Mouse (Mus musculus) heart, embryonic 14.5 days (tissue): ENCODE measurements around the gene Igsf9b. TPM values are rescaled to one million over a fixed set of nuclear protein-coding genes. Genes with fewer than 3 reads are reported as not detected.

ENCODE experiments used
- ATAC-seq: fragments of 200-750 bp; cut with Nextera tagmentation; 2 replicates; pipeline ENCODE4 v1.8.0; 2017; ENCODE audit warnings: low read depth, moderate TSS enrichment; ENCODE audit not compliant: insufficient number of reproducible peaks, insufficient read depth, low FRiP score
- H3K27ac ChIP-seq, 2 experiments: fragments of 200-500 bp in 1 of 2; fragments of 300-500 bp in 1 of 2; sonication (generic) in 1 of 2; replicated peaks in 1 of 2; 2 replicates each; pipeline ENCODE4 v1.5.1; 2012 to 2014; ENCODE audit warnings: low read depth in 2 of 2, low read length in 2 of 2, control low read depth in 1 of 2, mild to moderate bottlenecking in 1 of 2, mixed read lengths in 1 of 2; ENCODE audit not compliant: control insufficient read depth in 1 of 2, insufficient read depth in 1 of 2
- H3K27me3 ChIP-seq: fragments of 300-500 bp; sonication (generic); 2 replicates; pipeline ENCODE4 v1.6.1; 2014; ENCODE audit warnings: mild to moderate bottlenecking, low read length, control low read depth; ENCODE audit not compliant: control insufficient read depth, insufficient read depth
- H3K36me3 ChIP-seq: fragments of 300-500 bp; sonication (generic); 2 replicates; pipeline ENCODE4 v1.6.1; 2014; ENCODE audit warnings: mild to moderate bottlenecking, control low read depth, low read length, mixed read lengths; ENCODE audit not compliant: control insufficient read depth, insufficient read depth
- H3K4me1 ChIP-seq, 2 experiments: fragments of 200-500 bp in 1 of 2; fragments of 300-500 bp in 1 of 2; sonication (generic) in 1 of 2; 2 replicates each; pipeline ENCODE4 v1.6.1; 2012 to 2014; ENCODE audit warnings: low read length in 2 of 2, control low read depth in 1 of 2, mixed read lengths in 1 of 2; ENCODE audit not compliant: control insufficient read depth in 2 of 2, insufficient read depth in 2 of 2
- H3K4me2 ChIP-seq: fragments of 300-500 bp; sonication (generic); 2 replicates; pipeline ENCODE4 v1.6.1; 2014; ENCODE audit warnings: mild to moderate bottlenecking, low read length
- H3K4me3 ChIP-seq, 2 experiments: fragments of 200-500 bp in 1 of 2; fragments of 300-500 bp in 1 of 2; sonication (generic) in 1 of 2; 2 replicates each; pipeline ENCODE4 v1.5.1; 2012 to 2014; ENCODE audit warnings: low read length in 2 of 2, mild to moderate bottlenecking in 2 of 2, control low read depth in 1 of 2, low read depth in 1 of 2, moderate library complexity in 1 of 2; ENCODE audit not compliant: control insufficient read depth in 1 of 2, insufficient read depth in 1 of 2
- H3K9ac ChIP-seq: fragments of 300-500 bp; sonication (generic); 2 replicates; pipeline ENCODE4 v1.6.1; 2014; ENCODE audit warnings: mild to moderate bottlenecking, low read length
- H3K9me3 ChIP-seq: fragments of 300-500 bp; sonication (generic); 2 replicates; pipeline ENCODE4 v1.6.1; 2016; ENCODE audit warnings: low read length, control low read depth; ENCODE audit not compliant: control insufficient read depth
- WGBS: fragments of 180-500 bp; shearing (Covaris S2); extraction: QIAGEN DNeasy Blood & Tissue Kit; methylation state at CpG from one replicate; pipeline ENCODE4 v1.1.7; 2014; 5-methylcytosine and 5-hydroxymethylcytosine counted together
- polyA plus RNA-seq: library from polyadenylated mRNA; unstranded; fragments of >200 nt; fragmentation: Nextera tagmentation; extraction: Ambion mirVana; gene quantifications from 2 replicates; pipeline ENCODE4 v1.2.1, GENCODE M21; 2014

Gene Igsf9b
- polyA plus RNA-seq, 1 experiment from 2014 or later: 4.2 TPM

DNA sequence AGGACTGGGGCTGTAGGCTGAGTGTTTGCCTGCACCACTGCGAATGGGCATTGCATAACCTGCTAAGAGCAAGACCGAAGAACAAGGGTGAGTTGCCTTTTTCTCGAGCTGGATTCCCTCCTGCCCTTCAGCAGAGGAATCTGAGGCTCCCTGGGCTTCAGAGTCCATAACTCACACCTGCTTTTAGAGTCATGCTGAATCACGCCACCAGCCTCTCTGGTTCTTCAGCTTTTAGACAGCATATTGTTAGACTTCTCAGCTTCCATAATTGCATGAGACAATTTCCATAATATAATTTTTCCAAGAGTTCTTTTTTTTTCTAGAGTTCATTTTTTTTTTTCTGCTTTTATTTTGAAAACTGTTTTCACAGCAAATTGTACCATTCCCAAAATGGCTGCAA lies 4.6 kb upstream of the Igsf9b start:
- Histone ChIP-seq H3K4me1 (peaks cover 8 to 17% of the 10 kb centered on the region in 2 experiments), H3K4me2 (no peak overlapping the region), H3K27ac (no peak overlapping the region), H3K9me3 (no peaks in the 10 kb centered on the region), H3K27me3 (peaks cover 19% of the 10 kb centered on the region), H3K36me3 (no peaks in the 10 kb centered on the region), H3K4me3 (no peak overlapping the region), H3K9ac (no peak overlapping the region)
- 54% methylated on average over 4 of the region's 4 CpGs for WGBS
- ATAC-seq: no peak

DNA sequence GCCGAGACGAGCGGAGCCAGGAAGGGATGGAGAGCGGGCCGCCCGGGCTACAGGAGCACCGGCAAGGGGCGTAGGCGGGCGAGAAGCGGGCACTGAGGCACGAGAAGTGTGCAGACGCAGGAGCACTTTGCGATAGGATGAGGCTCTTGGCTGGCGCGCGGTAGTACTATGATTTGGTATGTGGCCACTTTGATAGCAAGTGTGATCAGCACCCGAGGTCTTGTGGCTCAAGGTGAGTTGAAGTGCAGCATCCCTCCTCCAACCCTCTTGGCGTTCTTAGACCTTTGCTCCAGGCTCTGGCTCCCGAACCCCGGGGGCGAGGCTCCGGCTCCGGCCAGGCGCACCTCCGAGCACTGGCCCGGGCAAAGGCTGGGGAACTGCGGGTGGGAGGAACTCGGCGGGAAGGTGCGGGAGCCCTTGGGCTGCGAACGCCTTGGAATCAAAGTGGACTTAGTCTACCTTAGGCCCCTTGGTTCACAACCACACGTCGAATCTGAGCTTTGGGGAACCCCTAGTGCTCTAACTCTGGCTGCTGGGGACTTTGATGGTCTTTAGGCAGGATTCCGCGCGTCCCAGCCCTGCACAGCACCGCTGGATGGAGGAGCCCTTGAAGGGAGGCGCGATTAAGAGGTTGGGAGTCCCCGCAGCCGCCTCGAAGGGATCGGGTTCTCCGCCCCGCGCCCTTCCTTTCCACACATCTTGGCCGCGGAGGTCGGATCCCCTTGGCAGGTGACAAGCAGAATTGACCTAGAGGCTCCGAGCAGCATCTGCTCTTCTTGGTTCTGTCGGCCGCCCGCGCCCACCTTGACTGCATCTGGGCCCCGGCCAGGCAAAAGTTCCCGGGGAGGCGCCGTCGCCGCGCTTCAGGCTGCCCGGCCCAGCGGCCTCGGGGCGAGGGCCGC lies 533 bp downstream of the Igsf9b start:
- H3K27me3 ChIP-seq: peaks cover 31% of the 10 kb centered on the region
- peaks cover 3 to 14% of the 10 kb centered on the region in 2 experiments for H3K4me1 ChIP-seq
- no peaks in the 10 kb centered on the region for H3K9me3 ChIP-seq
- H3K27ac ChIP-seq: no peak overlapping the region
- peak overlapping the region; percentile 93 for H3K4me2 ChIP-seq
- under 1% methylated on average over 68 of the region's 68 CpGs for WGBS
- no peaks in the 10 kb centered on the region for H3K36me3 ChIP-seq
- ATAC-seq: peak; percentile 20; the same call in 1 of the 2 replicates
- H3K4me3 ChIP-seq: peak overlapping the region; percentile 67
- H3K9ac ChIP-seq: peak overlapping the region; percentile 59

DNA sequence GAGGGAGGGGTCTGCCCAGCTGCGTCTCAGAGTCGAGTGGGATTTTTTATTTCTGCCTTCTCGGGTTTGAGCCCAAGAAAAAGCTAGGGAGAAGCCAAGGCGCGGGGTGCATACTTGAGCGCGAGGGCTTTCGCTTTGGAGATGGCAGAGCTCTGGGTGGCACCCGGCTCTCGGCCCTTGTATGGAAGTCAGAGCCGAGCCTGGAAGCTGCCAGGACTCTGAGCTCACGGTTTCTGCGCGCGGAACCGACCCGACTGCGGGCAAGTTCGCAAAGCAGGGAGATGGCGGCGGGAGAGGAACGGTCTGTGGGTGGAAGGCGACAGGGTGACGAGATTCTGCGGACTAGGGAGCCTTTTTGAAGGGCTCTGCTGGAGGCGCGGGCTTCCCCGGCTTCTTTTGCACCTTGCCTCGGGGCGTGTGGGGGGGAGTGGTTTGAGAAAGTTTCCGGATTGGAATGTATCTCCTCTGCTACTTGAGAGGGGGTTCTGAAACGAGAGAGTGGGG lies 1.2 kb downstream of the Igsf9b start:
- peaks cover 31% of the 10 kb centered on the region for H3K27me3 ChIP-seq
- H3K27ac ChIP-seq: no peak overlapping the region
- H3K4me3 ChIP-seq: peak overlapping the region; percentile 67
- 0% methylated on average over 32 of the region's 32 CpGs for WGBS
- peak overlapping the region; percentile 93 for H3K4me2 ChIP-seq
- peaks cover 10 to 18% of the 10 kb centered on the region in 2 experiments for H3K4me1 ChIP-seq
- no peak for ATAC-seq
- H3K36me3 ChIP-seq: no peaks in the 10 kb centered on the region
- H3K9ac ChIP-seq: peak overlapping the region; percentile 59
- no peaks in the 10 kb centered on the region for H3K9me3 ChIP-seq

DNA sequence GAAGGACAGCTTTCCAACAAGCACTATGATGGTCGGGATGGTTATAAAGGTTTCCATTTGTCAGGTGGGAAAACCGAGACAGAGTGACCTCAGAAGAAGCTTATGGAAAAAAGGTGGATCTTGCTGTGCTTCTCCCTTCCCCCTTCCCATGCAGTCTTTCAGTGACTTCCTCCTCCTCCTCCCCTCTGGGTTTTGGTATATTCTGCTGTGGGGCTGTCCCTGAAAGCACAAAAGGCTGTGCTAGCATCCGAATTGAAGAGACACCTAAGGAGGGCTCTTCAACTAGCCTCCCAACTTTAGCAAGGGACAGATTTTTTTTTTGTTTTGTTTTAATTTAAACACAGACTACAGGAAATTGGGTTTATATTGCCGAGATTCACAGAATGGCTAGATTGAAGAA lies 1.7 kb downstream of the Igsf9b start:
- Histone ChIP-seq H3K9ac (no peak overlapping the region; the same call in 1 of the 2 replicates), H3K27me3 (peaks cover 31% of the 10 kb centered on the region), H3K36me3 (no peaks in the 10 kb centered on the region), H3K27ac (no peak overlapping the region), H3K9me3 (no peaks in the 10 kb centered on the region), H3K4me1 (peaks cover 10 to 18% of the 10 kb centered on the region in 2 experiments), H3K4me2 (peak overlapping the region; percentile 93), H3K4me3 (peak overlapping the region; percentile 67)
- 22% methylated on average over 4 of the region's 4 CpGs for WGBS
- no peak for ATAC-seq

DNA sequence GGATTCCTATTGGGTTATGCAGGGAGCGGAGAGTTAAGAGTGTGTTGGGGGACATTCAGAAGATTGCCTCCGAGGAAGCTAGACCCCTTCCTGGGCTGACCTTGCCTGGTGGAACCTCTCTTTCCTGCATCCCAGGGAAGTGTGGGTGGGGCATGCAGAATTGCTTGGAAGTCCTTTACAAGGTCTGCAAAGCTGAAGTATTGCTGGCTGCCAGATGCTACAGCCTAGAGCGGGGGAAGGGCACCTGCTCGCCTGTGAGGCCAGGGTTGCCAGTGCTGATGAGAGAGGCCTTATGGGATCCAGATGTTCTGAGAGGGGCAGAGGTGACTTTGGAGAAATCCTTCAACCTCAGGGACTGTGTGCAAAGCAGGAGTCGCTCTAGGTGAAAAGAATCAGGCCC lies 2.5 kb downstream of the Igsf9b start:
- no peak overlapping the region for H3K4me3 ChIP-seq
- ATAC-seq: no peak
- H3K4me2 ChIP-seq: no peak overlapping the region
- no peak overlapping the region for H3K9ac ChIP-seq
- no peaks in the 10 kb centered on the region for H3K9me3 ChIP-seq
- H3K27ac ChIP-seq: no peak overlapping the region
- peaks cover 30% of the 10 kb centered on the region for H3K27me3 ChIP-seq
- H3K36me3 ChIP-seq: no peaks in the 10 kb centered on the region
- WGBS: 62% methylated on average over 5 of the region's 5 CpGs
- H3K4me1 ChIP-seq: peaks cover 10 to 18% of the 10 kb centered on the region in 2 experiments

DNA sequence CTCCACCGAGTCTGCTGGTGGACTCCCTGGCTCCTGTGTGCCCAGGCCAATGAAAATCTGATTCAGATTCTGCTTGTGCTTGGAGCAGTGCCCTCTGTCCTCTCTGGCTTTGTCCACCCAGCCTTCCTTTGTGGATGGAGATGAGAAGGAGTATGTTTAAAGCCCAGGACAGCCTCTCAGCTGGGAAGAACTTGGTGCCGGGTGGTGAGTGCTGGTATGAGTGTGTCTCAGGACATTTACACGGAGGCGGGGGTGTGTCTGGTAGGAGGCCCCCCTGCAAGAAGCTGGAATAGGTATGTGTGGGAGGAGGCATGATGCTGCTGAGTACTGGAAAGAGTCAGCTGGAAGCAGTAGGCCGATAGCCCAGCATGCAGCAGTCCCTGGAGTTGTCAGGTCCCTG lies 3.3 kb downstream of the Igsf9b start:
- no peak overlapping the region for H3K4me3 ChIP-seq
- no peak for ATAC-seq
- peaks cover 26% of the 10 kb centered on the region for H3K27me3 ChIP-seq
- H3K4me2 ChIP-seq: no peak overlapping the region
- no peak overlapping the region for H3K9ac ChIP-seq
- no peak overlapping the region for H3K27ac ChIP-seq
- H3K36me3 ChIP-seq: no peaks in the 10 kb centered on the region
- H3K9me3 ChIP-seq: no peaks in the 10 kb centered on the region
- 63% methylated on average over 5 of the region's 5 CpGs for WGBS
- peaks cover 10 to 18% of the 10 kb centered on the region in 2 experiments for H3K4me1 ChIP-seq

DNA sequence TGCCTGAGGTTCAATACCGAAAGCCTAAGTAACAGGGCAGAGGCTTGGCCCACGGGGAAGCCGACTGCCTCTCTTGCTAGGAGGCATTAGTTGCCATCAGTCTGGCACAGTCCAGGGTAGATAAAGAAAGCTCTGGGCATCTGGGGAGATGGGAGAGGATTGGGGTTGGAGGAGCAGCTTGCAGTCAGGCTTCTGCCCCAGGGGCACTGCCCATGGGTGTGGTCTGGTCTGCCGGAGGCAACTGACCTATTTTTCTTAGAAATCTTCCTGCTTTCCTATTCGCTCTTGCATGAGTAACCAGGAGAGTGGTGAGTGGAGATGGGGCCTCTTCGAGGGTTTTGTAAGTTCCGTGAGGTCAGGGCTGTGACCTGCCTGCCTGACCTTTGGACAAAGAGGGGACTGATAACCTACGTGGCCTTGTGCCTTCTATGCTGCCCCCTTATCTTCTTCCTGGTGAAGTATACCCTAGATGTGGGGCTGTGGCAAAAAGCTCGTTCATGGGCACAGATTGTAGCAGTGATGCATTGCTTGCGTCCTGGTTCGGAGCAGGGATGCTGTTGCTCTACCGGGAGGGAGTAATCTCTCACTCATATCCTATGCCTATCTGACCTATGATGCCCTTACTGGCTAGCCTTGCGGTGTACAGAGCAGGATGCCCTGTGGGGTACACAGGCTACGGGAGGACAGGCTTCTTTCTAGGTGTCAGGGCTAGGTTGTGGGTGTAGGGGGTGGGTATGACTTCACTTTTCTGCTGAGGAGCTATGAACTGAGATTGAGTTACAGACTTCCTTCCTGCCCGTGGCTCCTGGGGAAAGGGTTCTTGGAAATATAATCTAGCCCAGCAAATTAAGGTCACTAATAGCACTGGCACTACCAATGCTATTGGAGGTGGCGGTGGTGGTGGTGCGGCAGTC lies 4.8 kb downstream of the Igsf9b start:
- Histone ChIP-seq H3K9ac (no peak overlapping the region), H3K4me2 (no peak overlapping the region), H3K36me3 (no peaks in the 10 kb centered on the region), H3K27ac (no peak overlapping the region), H3K4me1 (peaks cover 10 to 13% of the 10 kb centered on the region in 2 experiments), H3K4me3 (no peak overlapping the region), H3K9me3 (no peaks in the 10 kb centered on the region), H3K27me3 (peaks cover 15% of the 10 kb centered on the region)
- no peak for ATAC-seq
- 53% methylated on average over 17 of the region's 17 CpGs for WGBS
